Mouse (Mus musculus): Measurements from ENCODE around the gene Ucp3. TPM values are rescaled to one million over a fixed set of nuclear protein-coding genes. Genes with fewer than 3 reads are reported as not detected.
A peak's percentile ranks its signal among the peaks of the same experiment; 100 is the strongest.

The Ucp3 gene
- total RNA-seq (2015; ENCODE audit: low replicate concordance) = 0.42 TPM in 1 of 2 replicates, not detected in the other
- 0.56 TPM in 1 of 2 replicates, not detected in the other for total RNA-seq (2017; ENCODE audit: low replicate concordance)

DNA sequence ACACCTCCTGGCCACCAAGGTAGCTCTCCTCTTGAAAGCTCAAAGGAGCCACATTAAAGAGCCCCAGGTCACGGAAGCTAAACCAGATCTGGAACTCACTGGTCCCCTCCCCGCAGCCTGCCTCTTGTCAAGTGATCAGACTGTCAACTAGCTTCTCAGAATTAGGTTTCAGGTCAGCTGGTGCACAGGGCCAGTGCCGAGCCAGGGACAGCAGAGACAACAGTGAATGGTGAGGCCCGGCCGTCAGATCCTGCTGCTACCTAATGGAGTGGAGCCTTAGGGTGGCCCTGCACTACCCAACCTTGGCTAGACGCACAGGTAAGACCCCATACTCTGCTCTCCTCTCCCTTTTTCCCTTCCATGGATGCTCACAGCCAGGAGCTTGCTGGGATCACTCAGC is at the start of gene Ucp3:
Ucp3 (plus strand) TSS at position 214 of the 400 bp plus-strand sequence.
- ATAC-seq (replicated peaks; ENCODE audit: low FRiP score, poor library complexity, severe bottlenecking) = no peak

DNA sequence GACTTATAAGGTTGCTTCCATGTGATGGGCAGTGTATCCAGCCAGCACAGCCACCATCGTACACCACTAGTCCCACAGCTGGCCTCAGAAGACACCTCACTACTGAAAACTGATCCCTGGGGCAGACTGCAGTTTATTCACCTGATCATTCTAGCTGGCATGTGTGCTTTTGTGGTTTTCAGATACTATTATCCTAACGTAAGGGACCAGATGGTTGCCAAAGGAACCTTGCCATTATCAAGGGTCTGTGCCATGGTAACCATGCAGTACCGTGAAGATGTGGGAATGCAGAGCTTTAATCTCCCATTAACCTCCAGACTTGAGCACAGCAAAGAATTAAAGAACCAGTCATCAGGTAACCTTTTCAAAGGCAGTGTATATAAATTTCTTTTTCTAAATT is 47.0 kb upstream of the Ucp3 start:
- ATAC-seq (replicated peaks; ENCODE audit: low FRiP score, poor library complexity, severe bottlenecking) = no peak

DNA sequence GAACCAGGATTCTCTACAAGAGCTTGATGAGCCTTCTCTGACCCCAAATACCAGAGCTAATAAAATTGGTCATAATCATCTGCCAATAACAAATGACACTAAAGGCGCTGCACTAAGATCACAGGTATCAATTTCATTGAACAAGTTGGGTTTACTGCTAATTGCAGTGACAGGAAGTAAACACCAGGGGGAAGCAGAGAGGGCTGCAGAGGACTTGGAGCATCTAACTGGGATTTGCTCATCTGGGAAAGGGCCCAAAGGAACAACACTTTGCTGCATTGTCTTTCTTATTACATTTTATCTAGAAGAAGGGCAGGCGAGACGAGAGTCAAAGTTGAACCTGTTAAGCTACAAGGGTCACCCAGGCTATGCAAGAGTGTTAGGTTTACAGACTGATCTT is 43.7 kb upstream of the Ucp3 start:
- peak; percentile 85 for ATAC-seq (replicated peaks; ENCODE audit: low FRiP score, poor library complexity, severe bottlenecking)

DNA sequence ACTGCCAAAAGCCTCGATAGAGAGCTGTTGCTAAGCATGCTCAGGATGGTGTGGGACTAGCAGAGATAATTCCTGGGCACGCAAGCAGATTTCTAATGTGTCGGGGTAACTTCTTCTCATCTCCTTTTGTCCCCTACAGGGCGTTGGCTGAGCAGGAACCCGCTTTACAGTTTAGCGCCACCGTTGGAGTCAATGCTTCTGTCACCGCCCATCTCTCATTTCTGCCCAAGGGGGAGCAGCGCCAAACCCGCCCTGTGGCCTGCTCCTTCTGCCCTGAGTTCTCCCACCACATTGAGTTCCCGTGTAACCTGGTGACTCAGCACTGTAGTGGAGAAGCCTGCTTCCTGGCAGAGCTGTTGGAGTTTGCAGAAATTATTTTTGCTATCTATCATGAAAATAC is 42.9 kb upstream of the Ucp3 start:
- 0 out of 2 replicates have a peak, but pooled peaks have one; percentile 32 for ATAC-seq (replicated peaks; ENCODE audit: low FRiP score, poor library complexity, severe bottlenecking)

DNA sequence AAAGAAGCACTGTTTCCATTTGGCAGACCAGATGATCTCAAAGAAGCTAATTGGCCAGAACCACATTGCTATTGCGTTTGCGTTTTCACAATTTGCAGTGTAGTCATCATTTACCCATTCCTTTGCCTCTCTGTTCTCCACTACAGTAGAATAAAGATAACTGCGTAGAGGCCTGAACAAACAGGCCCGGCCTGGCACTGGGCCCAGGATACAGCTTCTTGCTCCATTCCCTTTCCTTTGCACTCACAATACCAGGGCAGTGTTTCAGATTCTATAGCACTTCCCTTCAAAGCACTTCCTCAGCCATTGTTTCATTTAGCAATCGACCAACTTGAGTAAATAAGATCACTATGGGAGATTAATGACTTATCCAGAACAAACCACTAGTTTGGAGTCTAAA is 41.7 kb upstream of the Ucp3 start:
- ATAC-seq (replicated peaks; ENCODE audit: low FRiP score, poor library complexity, severe bottlenecking) = no peak

DNA sequence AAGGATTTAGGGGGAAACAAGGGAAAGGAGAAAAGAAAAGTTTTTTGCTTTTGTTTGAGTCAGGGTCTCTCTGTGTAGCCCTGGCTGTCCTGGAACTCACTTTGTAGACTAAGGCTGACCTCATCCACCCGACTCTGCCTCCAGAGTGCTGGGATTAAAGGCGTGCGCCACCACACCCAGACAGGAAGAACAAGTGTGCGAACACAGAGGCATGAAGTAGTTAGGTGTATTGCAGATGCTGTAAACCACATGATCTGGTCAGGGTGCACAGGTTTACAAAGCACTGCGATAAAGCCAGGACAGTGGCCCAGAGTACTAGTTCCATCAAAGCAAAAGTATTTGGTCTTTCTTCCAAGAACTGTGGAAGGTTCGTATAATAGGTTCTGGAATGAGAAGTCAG is 39.5 kb upstream of the Ucp3 start:
- ATAC-seq (replicated peaks; ENCODE audit: low FRiP score, poor library complexity, severe bottlenecking) = no peak

DNA sequence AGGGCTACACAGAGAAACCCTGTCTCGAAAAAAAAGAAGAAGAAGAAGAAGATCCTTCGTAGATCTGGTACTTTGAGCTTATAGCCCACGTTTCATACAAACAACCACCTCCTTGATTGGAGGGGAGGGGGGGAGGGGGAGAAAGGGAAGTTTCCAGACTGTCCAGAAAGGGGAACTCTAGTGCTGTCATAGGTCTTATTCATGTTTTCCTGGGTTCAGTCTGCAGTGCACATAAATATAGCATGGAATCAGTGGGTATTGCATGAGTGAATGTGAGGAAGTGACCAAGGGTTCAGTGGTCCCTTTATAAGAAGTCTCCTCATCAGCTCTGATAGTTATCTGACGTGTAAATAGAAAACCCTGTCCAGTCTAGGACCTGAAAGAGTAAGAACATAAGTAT is 29.1 kb upstream of the Ucp3 start:
- no peak for ATAC-seq (replicated peaks; ENCODE audit: low FRiP score, poor library complexity, severe bottlenecking)

DNA sequence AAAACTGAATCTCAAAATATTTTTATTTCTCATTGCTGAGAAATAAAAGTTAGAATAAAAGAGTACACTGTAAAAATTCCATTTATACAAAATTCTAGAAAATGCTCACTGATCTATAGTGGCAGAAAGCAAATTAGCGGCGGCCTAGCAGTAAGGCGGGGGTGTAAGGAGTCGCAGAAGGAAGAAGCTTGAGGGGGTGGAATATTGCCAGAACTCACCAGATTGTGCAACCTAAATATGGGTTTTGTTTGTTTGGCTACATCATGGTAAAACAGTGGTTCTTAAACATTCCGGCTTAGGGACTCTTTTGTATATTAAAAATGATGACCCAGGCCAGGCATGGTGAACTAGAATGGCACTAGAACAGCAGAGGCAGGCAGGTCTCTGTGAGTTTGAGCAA is 26.5 kb upstream of the Ucp3 start:
- ATAC-seq (replicated peaks; ENCODE audit: low FRiP score, poor library complexity, severe bottlenecking) = no peak

DNA sequence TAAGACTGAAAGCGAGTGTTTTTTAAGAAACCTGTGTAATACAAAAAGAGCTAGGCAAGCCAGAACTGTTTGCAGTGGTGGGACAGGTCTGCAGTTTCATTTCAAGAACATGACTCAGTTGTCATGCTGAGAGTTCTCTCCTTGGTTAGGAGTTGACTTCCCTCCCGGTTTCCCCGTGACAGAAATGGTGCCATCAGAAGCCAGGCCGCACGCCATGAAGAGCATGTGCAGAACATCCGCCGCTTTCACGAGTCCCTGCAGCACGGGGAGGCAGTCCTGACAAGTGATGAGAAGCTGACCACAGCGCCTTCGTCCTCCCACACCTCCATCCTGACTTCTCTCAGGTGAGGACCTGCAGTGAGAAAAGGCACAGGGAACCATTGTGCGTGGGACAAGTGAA is 24.3 kb upstream of the Ucp3 start:
- ATAC-seq (replicated peaks; ENCODE audit: low FRiP score, poor library complexity, severe bottlenecking) = no peak

DNA sequence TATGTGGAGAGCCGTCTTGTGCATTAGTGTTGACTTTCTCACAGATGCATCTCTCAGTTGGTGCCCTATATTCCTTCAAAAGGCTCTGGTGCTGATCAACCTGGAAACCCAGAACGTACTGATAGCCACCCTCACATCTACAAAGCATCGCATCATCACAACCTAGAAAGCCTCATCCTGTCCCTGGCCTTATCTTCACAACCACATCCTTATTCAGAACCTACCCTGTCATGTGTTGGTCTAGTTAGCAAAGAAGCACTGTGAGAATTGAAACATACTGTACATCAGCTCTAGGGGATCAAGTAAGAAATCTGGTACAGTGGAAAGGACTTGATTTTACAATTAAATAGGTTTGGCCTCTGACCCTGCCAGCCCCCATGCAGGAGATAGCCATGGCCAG is 23.8 kb upstream of the Ucp3 start:
- no peak for ATAC-seq (replicated peaks; ENCODE audit: low FRiP score, poor library complexity, severe bottlenecking)

DNA sequence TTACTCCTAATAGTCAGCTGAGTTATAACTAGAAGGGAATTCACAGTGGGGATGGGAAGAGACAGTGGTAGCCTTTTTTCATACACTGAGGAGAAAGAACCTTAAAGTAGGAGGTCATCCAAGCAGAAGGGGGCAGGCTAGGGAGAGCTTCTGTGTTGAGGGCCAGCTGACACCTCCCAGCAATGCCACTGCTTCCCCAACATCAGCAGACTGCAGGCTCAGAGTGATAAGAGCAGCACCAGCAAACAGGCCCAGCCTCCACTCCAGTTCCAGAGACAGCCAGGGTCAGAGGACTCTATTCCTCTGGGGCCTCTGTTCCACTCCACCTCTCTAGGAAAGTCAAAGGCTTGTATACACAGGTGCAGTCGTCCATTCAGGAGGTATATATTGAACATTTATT is 14.6 kb upstream of the Ucp3 start:
- ATAC-seq (replicated peaks; ENCODE audit: low FRiP score, poor library complexity, severe bottlenecking) = peak; percentile 87

DNA sequence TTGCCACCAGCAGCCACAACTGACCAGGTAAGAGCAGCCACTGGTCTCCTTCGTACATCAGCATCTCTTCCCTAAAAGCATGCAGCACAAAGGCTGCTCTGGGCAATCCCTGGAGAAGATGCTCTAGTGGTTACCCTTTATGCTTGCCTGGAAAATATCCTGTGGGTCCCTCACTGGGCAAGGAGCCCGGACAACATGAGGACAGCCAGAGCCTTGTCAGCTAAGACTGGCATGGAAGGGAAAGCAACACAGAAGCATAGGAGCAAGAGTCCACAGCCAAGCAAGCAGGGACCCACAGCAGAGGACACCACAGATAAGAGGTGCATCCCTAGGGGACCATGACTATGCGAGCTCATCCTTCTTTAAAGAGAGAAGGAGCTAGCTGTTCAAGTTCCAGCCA is 12.9 kb upstream of the Ucp3 start:
- no peak for ATAC-seq (replicated peaks; ENCODE audit: low FRiP score, poor library complexity, severe bottlenecking)

DNA sequence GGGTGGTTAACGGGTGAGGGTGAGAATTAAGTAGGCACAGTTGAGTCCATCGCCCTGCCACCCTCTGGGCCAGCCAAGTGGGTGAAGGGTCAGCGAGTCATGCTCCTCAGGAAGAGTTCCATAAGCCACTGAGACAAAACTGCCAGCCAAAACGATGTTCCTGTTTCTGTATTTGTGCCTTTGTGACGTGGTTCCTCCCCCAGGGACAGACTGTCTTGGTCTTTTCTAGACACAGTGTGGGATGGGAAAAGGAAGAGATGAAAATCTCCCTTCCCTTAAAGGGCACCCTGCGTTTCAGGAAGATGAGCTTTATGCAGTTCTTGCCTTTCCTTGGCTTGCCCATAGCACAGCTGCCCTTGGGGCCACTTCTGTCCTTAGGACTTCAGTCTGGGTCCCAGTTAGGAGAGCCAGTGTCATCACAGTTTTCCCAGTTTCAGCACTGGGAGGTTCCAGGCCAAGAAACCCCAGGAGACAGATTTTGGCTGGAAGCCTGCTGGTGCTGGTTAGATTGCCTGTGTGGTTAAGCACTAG is 11.1 kb upstream of the Ucp3 start:
- ATAC-seq (replicated peaks; ENCODE audit: low FRiP score, poor library complexity, severe bottlenecking) = no peak

DNA sequence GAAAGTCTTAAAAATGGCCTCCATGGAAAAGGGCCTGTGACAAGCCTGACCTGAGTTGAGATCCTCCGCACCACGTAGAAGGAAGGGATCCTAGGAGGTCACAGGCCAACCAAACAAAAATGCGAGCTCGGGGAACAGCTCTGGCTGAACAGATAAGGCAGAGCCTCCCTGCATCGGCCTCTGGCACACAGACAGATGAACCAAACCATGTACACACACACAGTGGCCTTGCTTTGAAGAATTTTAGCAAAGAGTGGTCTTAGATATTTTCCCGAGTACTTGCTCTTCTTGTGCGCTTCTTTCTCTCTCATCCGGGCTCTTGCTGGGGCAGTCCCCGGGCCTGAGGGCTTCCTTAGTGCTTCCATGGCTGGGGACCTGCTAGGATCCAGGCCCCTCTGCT is 9.6 kb upstream of the Ucp3 start:
- peak; percentile 52 for ATAC-seq (replicated peaks; ENCODE audit: low FRiP score, poor library complexity, severe bottlenecking)

DNA sequence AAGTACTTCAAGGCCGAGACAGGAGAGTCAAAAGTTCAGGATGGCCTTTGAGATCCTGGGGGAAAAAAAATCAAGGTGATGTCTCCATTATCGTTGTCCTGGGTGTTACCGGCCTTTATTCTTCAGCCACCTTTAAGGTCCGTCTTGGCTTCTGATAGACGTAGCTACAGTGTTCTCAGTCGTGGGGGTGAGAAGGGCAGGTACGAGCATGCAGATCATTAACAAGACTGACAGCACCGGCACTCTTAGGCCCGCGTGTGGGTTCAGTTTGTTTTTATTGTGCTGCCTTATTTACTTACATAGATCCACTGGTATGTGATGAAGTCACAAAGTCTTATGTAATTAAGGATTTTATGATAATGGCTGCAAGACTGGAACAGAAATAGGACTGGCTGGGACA is 9.0 kb upstream of the Ucp3 start:
- no peak for ATAC-seq (replicated peaks; ENCODE audit: low FRiP score, poor library complexity, severe bottlenecking)

DNA sequence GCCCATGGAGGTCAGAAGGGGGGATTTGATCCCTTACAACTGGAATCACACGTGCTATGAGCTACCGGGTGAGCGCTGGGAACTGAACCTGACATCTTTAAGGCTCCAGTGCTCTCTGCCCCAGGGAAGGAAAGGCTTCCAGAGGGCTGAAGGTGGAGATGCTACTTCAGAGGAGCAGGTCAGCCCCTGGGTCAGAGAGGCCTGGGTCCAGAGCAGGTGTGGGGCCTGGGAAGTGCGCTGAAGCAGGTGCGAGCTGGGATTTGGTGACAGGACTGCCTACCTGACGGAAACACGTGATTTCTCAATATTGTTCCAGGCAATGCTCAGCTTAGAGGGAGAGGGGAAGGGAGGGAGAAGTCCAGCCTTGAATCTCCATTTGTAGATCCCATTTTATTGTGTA is 8.5 kb upstream of the Ucp3 start:
- ATAC-seq (replicated peaks; ENCODE audit: low FRiP score, poor library complexity, severe bottlenecking) = no peak

DNA sequence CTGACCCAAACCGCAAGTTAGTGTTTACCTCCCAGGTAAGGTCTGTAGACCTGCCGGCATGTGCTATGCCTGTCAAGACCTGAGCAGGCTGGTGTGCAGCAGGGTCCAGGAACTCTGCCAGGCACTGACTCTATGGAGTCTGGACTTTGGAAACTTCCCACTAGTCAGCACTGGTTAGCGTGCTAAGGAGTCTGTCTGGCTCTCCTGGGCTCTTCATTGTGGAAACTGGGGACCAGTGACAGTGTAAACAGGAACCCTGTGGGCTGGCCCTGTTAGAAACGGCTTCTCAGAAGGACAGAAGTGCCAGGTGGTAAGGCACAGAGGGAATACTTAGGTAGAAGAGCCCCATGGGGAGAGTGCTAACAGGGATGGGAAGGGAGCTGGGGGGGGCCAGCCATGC is 7.5 kb upstream of the Ucp3 start:
- peak; percentile 1 for ATAC-seq (replicated peaks; ENCODE audit: low FRiP score, poor library complexity, severe bottlenecking)

DNA sequence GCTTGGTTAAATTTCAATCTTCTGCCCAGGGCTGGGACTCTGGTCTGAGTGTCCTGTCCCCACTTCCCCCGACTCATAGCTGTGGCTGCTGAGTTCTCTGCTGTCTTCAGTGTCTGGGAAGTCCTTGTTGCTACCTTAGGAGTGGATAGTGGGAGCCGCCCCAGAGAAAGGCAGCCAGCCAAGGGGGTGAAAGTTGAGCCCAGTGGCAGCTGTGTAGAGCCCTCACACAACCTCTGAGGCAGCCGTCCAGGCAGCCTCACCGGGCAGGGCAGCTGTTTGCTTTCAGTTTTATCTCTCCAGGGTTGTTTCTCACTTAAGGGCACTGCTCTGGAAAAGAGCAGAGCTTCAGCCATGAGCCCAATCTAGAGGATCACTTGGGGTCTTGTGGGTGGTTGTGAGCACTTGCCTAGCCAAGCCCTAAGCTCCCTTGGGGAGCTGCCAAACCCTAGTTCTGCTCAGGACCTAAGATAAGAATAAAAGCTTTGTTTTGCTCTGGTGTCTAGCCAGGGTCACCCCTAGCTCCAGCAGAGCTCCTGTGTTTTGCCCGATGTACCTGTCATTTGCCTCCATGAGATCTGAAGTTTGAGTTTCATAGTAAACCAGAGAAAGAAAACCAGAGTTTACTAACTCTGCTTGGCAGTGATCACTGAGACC is 7.0 kb upstream of the Ucp3 start:
- peak; percentile 33 for ATAC-seq (replicated peaks; ENCODE audit: low FRiP score, poor library complexity, severe bottlenecking)

DNA sequence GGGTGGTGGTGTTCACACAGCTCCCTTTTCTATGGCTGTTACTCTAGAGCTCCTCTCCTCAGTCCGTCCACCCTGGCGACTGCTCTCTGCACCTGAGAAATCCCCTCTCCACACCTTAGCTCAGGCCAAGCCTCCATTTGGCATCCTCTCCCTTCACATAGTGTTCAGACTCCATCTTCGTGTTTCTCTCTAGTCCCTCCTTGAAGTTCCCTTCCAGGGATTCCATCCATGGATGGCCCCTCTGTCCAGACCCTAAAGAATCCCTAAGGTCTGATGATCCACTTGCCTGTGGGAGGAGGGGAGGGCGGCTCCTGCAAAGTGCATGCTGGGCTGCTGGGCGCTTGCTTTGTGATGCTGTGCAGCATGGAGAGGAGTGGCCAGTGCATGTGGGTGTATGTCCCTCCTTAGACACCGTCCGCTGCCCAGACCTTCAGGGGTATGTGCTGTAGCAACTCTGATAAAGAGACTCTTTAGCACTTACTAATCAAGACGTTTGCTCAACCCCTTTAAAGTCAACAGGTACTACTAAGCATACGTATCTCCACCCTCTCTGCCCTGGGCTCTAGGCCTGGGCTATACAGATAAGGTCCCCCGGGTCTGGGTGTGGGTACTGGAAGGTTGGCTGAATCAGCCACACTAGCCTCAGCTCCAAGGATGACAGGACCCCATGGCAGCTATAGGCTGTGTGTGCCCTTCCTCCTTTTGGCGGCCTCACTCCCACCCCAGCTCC is 5.8 kb upstream of the Ucp3 start:
- ATAC-seq (replicated peaks; ENCODE audit: low FRiP score, poor library complexity, severe bottlenecking) = peak; percentile 67

DNA sequence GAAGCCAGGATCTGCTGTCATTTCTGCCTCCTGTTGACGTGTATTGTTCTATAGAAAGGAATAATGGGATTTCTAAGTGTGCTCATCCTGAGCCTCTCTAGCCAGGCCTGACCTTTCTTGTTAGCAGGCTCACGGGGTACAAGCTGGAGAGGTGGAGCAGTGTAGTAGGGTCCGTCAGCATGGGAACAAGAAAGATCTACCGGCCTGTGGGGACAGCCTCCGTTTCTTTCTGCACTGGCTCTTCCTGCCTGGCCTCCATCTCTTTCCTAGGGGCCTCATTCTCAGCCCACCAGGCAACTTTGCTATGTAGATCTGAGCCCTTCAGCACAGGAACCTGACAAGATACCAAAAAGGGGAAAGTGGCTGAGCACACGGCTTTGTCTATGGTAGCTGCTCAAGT is 4.0 kb upstream of the Ucp3 start:
- ATAC-seq (replicated peaks; ENCODE audit: low FRiP score, poor library complexity, severe bottlenecking) = no peak

DNA sequence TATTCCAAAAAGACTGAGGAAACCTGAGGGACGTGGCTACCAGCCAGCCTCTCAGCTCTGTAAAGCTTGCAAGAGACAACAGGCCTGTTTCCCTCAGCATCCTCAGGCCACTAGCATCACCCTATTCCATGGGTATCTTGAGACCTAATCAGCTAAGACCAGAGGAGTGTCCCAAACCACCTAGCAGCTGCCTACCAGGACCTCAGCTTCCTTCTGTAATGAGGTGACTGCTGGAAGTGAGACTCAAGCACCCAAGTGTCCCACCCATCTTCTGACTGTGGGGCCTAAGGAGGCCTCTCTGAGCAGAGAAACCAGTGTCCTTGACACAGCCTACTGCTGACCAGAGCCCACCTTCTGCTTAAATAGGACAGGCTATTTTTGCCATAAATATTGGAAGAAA is 3.3 kb upstream of the Ucp3 start:
- ATAC-seq (replicated peaks; ENCODE audit: low FRiP score, poor library complexity, severe bottlenecking) = no peak
